Mouse (Mus musculus) macrophage (primary cell): Measurements from ENCODE around the gene Hist1h1d. TPM values are rescaled to one million over a fixed set of nuclear protein-coding genes. Genes with fewer than 3 reads are reported as not detected.
"Not testable (repeated sequence)": the region's sequence is repeated elsewhere in the genome, so short reads cannot be mapped to it uniquely, and the experiment has no call there.

Experiments
- H3K27ac ChIP-seq: fragments of 350-480 bp; formaldehyde crosslinking; 2 replicates; pipeline ENCODE4 v1.9.0; 2021
- H3K36me3 ChIP-seq: fragments of 350-480 bp; formaldehyde crosslinking; 2 replicates; pipeline ENCODE4 v1.9.0; 2021; ENCODE audit errors: inconsistent target
- H3K4me3 ChIP-seq: fragments of 350-480 bp; formaldehyde crosslinking; 2 replicates; pipeline ENCODE4 v1.9.0; 2021; ENCODE audit errors: inconsistent target
- H3K79me2 ChIP-seq: fragments of 350-480 bp; formaldehyde crosslinking; 2 replicates; pipeline ENCODE4 v1.9.0; 2021; ENCODE audit errors: inconsistent target
- WGBS: methylation state at CpG from one replicate; pipeline ENCODE4 v1.1.7; 2026; ENCODE audit warnings: inconsistent platforms; ENCODE audit not compliant: missing documents; 5-methylcytosine and 5-hydroxymethylcytosine counted together
- polyA plus RNA-seq: library from polyadenylated mRNA; stranded (reverse); fragments of 250-400 nt; gene quantifications from 3 replicates; pipeline ENCODE4 v1.2.4, GENCODE M21; 2018; ENCODE audit warnings: inconsistent platforms

Gene Hist1h1d
- polyA plus RNA-seq, 1 experiment from 2014 or later: 0.10 TPM

- no peaks in the 10 kb centered on the region for H3K36me3 ChIP-seq
- H3K27ac ChIP-seq: no peak overlapping the region
- peaks cover 6% of the 10 kb centered on the region; the same call in 1 of the 2 replicates for H3K79me2 ChIP-seq
- 92% methylated on average over 1 of the region's 1 CpGs for WGBS
- H3K4me3 ChIP-seq: no peak overlapping the region
Measured at GRCm38 (mm10) chr13:23577835-23578234, 24.8 kb downstream of the Hist1h1d start.

GRCm38 (mm10) chr13:23581408-23582218 is 28.6 kb downstream of the Hist1h1d start, which contains the start of gene Hist1h4d:
TSS of gene Hist1h4d (plus strand) at chr13:23581598.
- H3K27ac ChIP-seq: peak within 1 kb of the TSS; percentile 88
- WGBS: 0% methylated on average over 40 of the region's 43 CpGs
- no peaks in the 10 kb centered on the region for H3K79me2 ChIP-seq
- no peaks in the 10 kb centered on the region for H3K36me3 ChIP-seq
- peak within 1 kb of the TSS; percentile 32 for H3K4me3 ChIP-seq

GRCm38 (mm10) chr13:23582219-23583056 is 29.4 kb downstream of the Hist1h1d start:
- Histone ChIP-seq H3K79me2 (no peaks in the 10 kb centered on the region), H3K4me3 (peak overlapping the region; percentile 32), H3K36me3 (no peaks in the 10 kb centered on the region), H3K27ac (peak overlapping the region; percentile 88)
- 27% methylated on average over 6 of the region's 6 CpGs for WGBS

GRCm38 (mm10) chr13:23583387-23584068 is 30.5 kb downstream of the Hist1h1d start:
- Histone ChIP-seq H3K4me3 (no peak overlapping the region), H3K27ac (peak overlapping the region; percentile 88), H3K79me2 (no peaks in the 10 kb centered on the region), H3K36me3 (no peaks in the 10 kb centered on the region)

GRCm38 (mm10) chr13:23584331-23584730 is 31.3 kb downstream of the Hist1h1d start:
- H3K4me3 ChIP-seq: peak overlapping the region; percentile 43
- peak overlapping the region; percentile 88 for H3K27ac ChIP-seq
- no peaks in the 10 kb centered on the region for H3K79me2 ChIP-seq
- H3K36me3 ChIP-seq: no peaks in the 10 kb centered on the region

- under 1% methylated on average over 21 of the region's 21 CpGs for WGBS
Measured at GRCm38 (mm10) chr13:23585029-23585441, 32.0 kb downstream of the Hist1h1d start.

GRCm38 (mm10) chr13:23585442-23586098 is 32.5 kb downstream of the Hist1h1d start:
- WGBS: 0% methylated on average over 7 of the region's 36 CpGs
- H3K36me3 ChIP-seq, H3K79me2 ChIP-seq: not testable (repeated sequence)
- Histone ChIP-seq H3K4me3 (peak overlapping the region; percentile 43), H3K27ac (peak overlapping the region; percentile 88)

More at GRCm38 (mm10) chr13:23585029-23585441, 32.0 kb downstream of the Hist1h1d start:
- no peaks in the 10 kb centered on the region for H3K79me2 ChIP-seq
- H3K4me3 ChIP-seq: peak overlapping the region; percentile 43
- H3K36me3 ChIP-seq: no peaks in the 10 kb centered on the region
- H3K27ac ChIP-seq: peak overlapping the region; percentile 88

GRCm38 (mm10) chr13:23586099-23586939 is 33.3 kb downstream of the Hist1h1d start:
- H3K36me3 ChIP-seq: no peaks in the 10 kb centered on the region
- H3K79me2 ChIP-seq: no peaks in the 10 kb centered on the region
- WGBS: 6% methylated on average over 22 of the region's 22 CpGs
- H3K27ac ChIP-seq: peak overlapping the region; percentile 81
- peak overlapping the region; percentile 43 for H3K4me3 ChIP-seq

- no CpG with 5 or more reads among the region's 1 CpGs for WGBS
- Histone ChIP-seq H3K27ac (peak overlapping the region; percentile 81), H3K36me3 (no peaks in the 10 kb centered on the region), H3K4me3 (peak overlapping the region; percentile 43), H3K79me2 (no peaks in the 10 kb centered on the region)
Measured at GRCm38 (mm10) chr13:23586940-23587225, 33.8 kb downstream of the Hist1h1d start.

GRCm38 (mm10) chr13:23591206-23591605 is 38.1 kb downstream of the Hist1h1d start:
- WGBS: 92% methylated on average over 7 of the region's 7 CpGs
- Histone ChIP-seq H3K4me3 (no peak overlapping the region), H3K79me2 (no peaks in the 10 kb centered on the region), H3K36me3 (no peaks in the 10 kb centered on the region), H3K27ac (no peak overlapping the region)

GRCm38 (mm10) chr13:23591886-23592285 is 38.8 kb downstream of the Hist1h1d start:
- H3K79me2 ChIP-seq, H3K36me3 ChIP-seq, H3K27ac ChIP-seq, H3K4me3 ChIP-seq: not testable (repeated sequence)
- 97% methylated on average over 5 of the region's 7 CpGs for WGBS

GRCm38 (mm10) chr13:23592614-23593013 is 39.6 kb downstream of the Hist1h1d start:
- H3K36me3 ChIP-seq: no peaks in the 10 kb centered on the region
- H3K27ac ChIP-seq: no peak overlapping the region
- WGBS: 83% methylated on average over 7 of the region's 7 CpGs
- H3K4me3 ChIP-seq: no peak overlapping the region
- no peaks in the 10 kb centered on the region for H3K79me2 ChIP-seq

GRCm38 (mm10) chr13:23593051-23593770 is 40.1 kb downstream of the Hist1h1d start:
- Histone ChIP-seq H3K79me2 (no peaks in the 10 kb centered on the region), H3K27ac (no peak overlapping the region), H3K4me3 (no peak overlapping the region), H3K36me3 (no peaks in the 10 kb centered on the region)
- WGBS: 33% methylated on average over 5 of the region's 5 CpGs
